Mouse (Mus musculus): ENCODE measurements around the gene Gm10306. TPM values are rescaled to one million over a fixed set of nuclear protein-coding genes. Genes with fewer than 3 reads are reported as not detected.

Gene Gm10306
- total and polyA plus RNA-seq, 3 experiments: 0.68 TPM; not detected in 2

GRCm38 (mm10) chr4:94605591-94605990 is 49.2 kb downstream of the Gm10306 start:
- no peak for TF ChIP-seq NRF1 (IDR thresholded peaks at IDR 0.05; ENCODE audit: low read depth, low read length)
- no peak for TF ChIP-seq MEF2A (IDR thresholded peaks at IDR 0.05; ENCODE audit: borderline replicate concordance, low read depth, low read length)
- TF ChIP-seq UBTF (IDR thresholded peaks at IDR 0.05; ENCODE audit: low read depth, low read length): no peak
- TF ChIP-seq MXI1 (IDR thresholded peaks at IDR 0.05; ENCODE audit: low read depth, low read length): no peak
- no peak for TF ChIP-seq CHD2 (IDR thresholded peaks at IDR 0.05; ENCODE audit: low read length)
- TF ChIP-seq ZNF384 (IDR thresholded peaks at IDR 0.05; ENCODE audit: low read depth, low read length): no peak
- no peak for TF ChIP-seq ZKSCAN1 (IDR thresholded peaks at IDR 0.05; ENCODE audit: borderline replicate concordance, low read depth, low read length)
- TF ChIP-seq MYC (IDR thresholded peaks at IDR 0.05; ENCODE audit: low read depth, low read length): no peak
- no peak for TF ChIP-seq ETS1 (conservative IDR thresholded peaks at IDR 0.05; ENCODE audit: low read depth, low read length)
- TF ChIP-seq RAD21 (IDR thresholded peaks at IDR 0.05; ENCODE audit: low read depth, low read length): no peak
- TF ChIP-seq GABPA (IDR thresholded peaks at IDR 0.05; ENCODE audit: insufficient replicate concordance, low read depth, low read length): no peak
- TF ChIP-seq ZMIZ1 (IDR thresholded peaks at IDR 0.05; ENCODE audit: low read depth, low read length): no peak
- TF ChIP-seq HCFC1 (IDR thresholded peaks at IDR 0.05; ENCODE audit: low read depth, low read length): no peak
- TF ChIP-seq NELFE (IDR thresholded peaks at IDR 0.05; ENCODE audit: low read depth, low read length): no peak
- TF ChIP-seq PAX5 (IDR thresholded peaks at IDR 0.05; ENCODE audit: low read length): no peak
- TF ChIP-seq EP300 (IDR thresholded peaks at IDR 0.05; ENCODE audit: low read length): no peak
- in situ Hi-C loops (cut with MboI; ENCODE audit: low pct_ligation_motif_present, low pct_unique_long_range_greater_than_20kb, low sequenced_read_pairs): no loop called here
- dilution Hi-C loops (cut with MboI; ENCODE audit: extremely low pct_ligation_motif_present, extremely low pct_unique_long_range_greater_than_20kb, low sequenced_read_pairs): no loop called here

More at GRCm38 (mm10) chr4:94605591-94605990, 49.2 kb downstream of the Gm10306 start:
- Histone ChIP-seq H3K4me1 (ENCODE audit: control insufficient read depth in 1 of 2, insufficient read depth in 2 of 2) (peaks cover 3 to 23% of the 10 kb centered on the region in 2 experiments; a peak in 3 of 4 replicates), H3K79me2 (replicated peaks; ENCODE audit: control insufficient read depth, extremely low read depth, insufficient read depth, poor library complexity, severe bottlenecking) (peaks cover 23% of the 10 kb centered on the region), H3K9ac (ENCODE audit: insufficient read depth, low read depth) (no peak overlapping the region), H3K27me3 (replicated peaks) (no peaks in the 10 kb centered on the region), H3K36me3 (replicated peaks in 1 of 2; ENCODE audit: control insufficient read depth in 1 of 2, insufficient read depth in 1 of 2, low read length in 1 of 2) (peaks cover 0 to 3% of the 10 kb centered on the region in 2 experiments), H3K4me2 (ENCODE audit: insufficient read depth, low read depth, poor library complexity, severe bottlenecking) (no peak overlapping the region), H3K27ac (ENCODE audit: insufficient read depth, low read depth) (no peak overlapping the region), H3K9me3 (replicated peaks; ENCODE audit: low read length) (no peaks in the 10 kb centered on the region), H3K4me3 (replicated peaks in 1 of 3; ENCODE audit: low read depth in 2 of 3, low read length in 2 of 3, poor library complexity in 1 of 3) (no peak overlapping the region)
- DNase-seq (ENCODE audit: extremely low read depth): no peak

Other genes with a start within 250 kb of the Gm10306 start
- 10.2 and 12.2 TPM in 2 replicates for gene Caap1, start 250 bp downstream of the Gm10306 start, total RNA-seq (2012; rRNA removed)
- 34.1 and 40.3 TPM in 2 replicates for gene Caap1, start 250 bp downstream of the Gm10306 start, total RNA-seq (2014; rRNA removed)
- gene Caap1, start 250 bp downstream of the Gm10306 start, polyA plus RNA-seq (2012; ENCODE audit: insufficient read length, low read depth): 18.7 and 19.2 TPM in 2 replicates
- gene Plaa, start 46.7 kb downstream of the Gm10306 start, total RNA-seq (2012; rRNA removed): 61.0 and 68.5 TPM in 2 replicates
- 134 and 152 TPM in 2 replicates for gene Plaa, start 46.7 kb downstream of the Gm10306 start, total RNA-seq (2014; rRNA removed)
- 132 and 136 TPM in 2 replicates for gene Plaa, start 46.7 kb downstream of the Gm10306 start, polyA plus RNA-seq (2012; ENCODE audit: insufficient read length, low read depth)
- gene Ift74, start 57.9 kb downstream of the Gm10306 start, total RNA-seq (2012; rRNA removed): 5.9 and 7.8 TPM in 2 replicates
- gene Ift74, start 57.9 kb downstream of the Gm10306 start, total RNA-seq (2014; rRNA removed): 15.0 and 16.7 TPM in 2 replicates
- gene Ift74, start 57.9 kb downstream of the Gm10306 start, polyA plus RNA-seq (2012; ENCODE audit: insufficient read length, low read depth): 12.1 and 12.5 TPM in 2 replicates
- not detected in 2 replicates for gene Lrrc19, start 93.6 kb downstream of the Gm10306 start, total RNA-seq (2012; rRNA removed)
- not detected in 2 replicates for gene Lrrc19, start 93.6 kb downstream of the Gm10306 start, total RNA-seq (2014; rRNA removed)
- gene Lrrc19, start 93.6 kb downstream of the Gm10306 start, polyA plus RNA-seq (2012; ENCODE audit: insufficient read length, low read depth): not detected in 2 replicates
- gene Tek, start 182.7 kb downstream of the Gm10306 start, total RNA-seq (2012; rRNA removed): 0.08 and 0.47 TPM in 2 replicates
- 0.17 and 0.23 TPM in 2 replicates for gene Tek, start 182.7 kb downstream of the Gm10306 start, total RNA-seq (2014; rRNA removed)
- 0.06 TPM in 1 of 2 replicates, not detected in the other for gene Tek, start 182.7 kb downstream of the Gm10306 start, polyA plus RNA-seq (2012; ENCODE audit: insufficient read length, low read depth)